Mouse (Mus musculus): ENCODE data around the gene Gm12169.
"Not testable (repeated sequence)": the region's sequence is repeated elsewhere in the genome, so short reads cannot be mapped to it uniquely, and the experiment has no call there.

The Gm12169 gene

GRCm38 (mm10) chr11:46523912-46524311 is at the start of gene Gm12169:
Gene Gm12169 (plus strand): TSS chr11:46524212.
- DNase-seq: no peak

GRCm38 (mm10) chr11:46474220-46474619 is 49.8 kb upstream of the Gm12169 start:
- DNase-seq: no peak

- no peak for DNase-seq
Measured at GRCm38 (mm10) chr11:46479311-46479710, 44.7 kb upstream of the Gm12169 start.

- DNase-seq: no peak
Measured at GRCm38 (mm10) chr11:46480517-46480916, 43.5 kb upstream of the Gm12169 start.

- no peak for DNase-seq
Measured at GRCm38 (mm10) chr11:46488231-46488630, 35.8 kb upstream of the Gm12169 start.

- no peak for DNase-seq
Measured at GRCm38 (mm10) chr11:46488650-46489049, 35.4 kb upstream of the Gm12169 start.

GRCm38 (mm10) chr11:46507146-46507545 is 16.9 kb upstream of the Gm12169 start:
- DNase-seq: no peak

- no peak for DNase-seq
Measured at GRCm38 (mm10) chr11:46509900-46510299, 14.1 kb upstream of the Gm12169 start.

GRCm38 (mm10) chr11:46521341-46521740 is 2.7 kb upstream of the Gm12169 start:
- not testable (repeated sequence) for DNase-seq

GRCm38 (mm10) chr11:46522719-46523118 is 1.3 kb upstream of the Gm12169 start:
- no peak for DNase-seq

- DNase-seq: no peak
Measured at GRCm38 (mm10) chr11:46530149-46530548, 6.1 kb downstream of the Gm12169 start.

- no peak for DNase-seq
Measured at GRCm38 (mm10) chr11:46536978-46537377, 13.0 kb downstream of the Gm12169 start.

GRCm38 (mm10) chr11:46543530-46543929 is 19.5 kb downstream of the Gm12169 start:
- no peak for DNase-seq

- no peak for DNase-seq
Measured at GRCm38 (mm10) chr11:46549721-46550120, 25.7 kb downstream of the Gm12169 start.

GRCm38 (mm10) chr11:46552741-46553140 is 28.7 kb downstream of the Gm12169 start:
- DNase-seq: no peak

GRCm38 (mm10) chr11:46561096-46561495 is 37.1 kb downstream of the Gm12169 start:
- no peak for DNase-seq

GRCm38 (mm10) chr11:46564671-46565070 is 40.7 kb downstream of the Gm12169 start:
- no peak for DNase-seq

- DNase-seq: no peak
Measured at GRCm38 (mm10) chr11:46565967-46566366, 42.0 kb downstream of the Gm12169 start.

GRCm38 (mm10) chr11:46569107-46569506 is 45.1 kb downstream of the Gm12169 start:
- no peak for DNase-seq

- DNase-seq: no peak
Measured at GRCm38 (mm10) chr11:46571327-46571726, 47.3 kb downstream of the Gm12169 start, which contains the start of gene BC053393. Gene BC053393 (plus strand): TSS chr11:46571536.

- DNase-seq: no peak
Measured at GRCm38 (mm10) chr11:46578771-46579281, 54.8 kb downstream of the Gm12169 start.

- no peak for DNase-seq
Measured at GRCm38 (mm10) chr11:46580428-46580827, 56.4 kb downstream of the Gm12169 start.

GRCm38 (mm10) chr11:46582741-46583140 is 58.7 kb downstream of the Gm12169 start:
- DNase-seq: no peak
